Mouse (Mus musculus): ENCODE measurements around the gene Abhd2. TPM values are rescaled to one million over a fixed set of nuclear protein-coding genes. Genes with fewer than 3 reads are reported as not detected.

Abhd2 gene
- total RNA-seq (2023), result 10 to 100 TPM; 73.0 to 76.5 TPM

DNA sequence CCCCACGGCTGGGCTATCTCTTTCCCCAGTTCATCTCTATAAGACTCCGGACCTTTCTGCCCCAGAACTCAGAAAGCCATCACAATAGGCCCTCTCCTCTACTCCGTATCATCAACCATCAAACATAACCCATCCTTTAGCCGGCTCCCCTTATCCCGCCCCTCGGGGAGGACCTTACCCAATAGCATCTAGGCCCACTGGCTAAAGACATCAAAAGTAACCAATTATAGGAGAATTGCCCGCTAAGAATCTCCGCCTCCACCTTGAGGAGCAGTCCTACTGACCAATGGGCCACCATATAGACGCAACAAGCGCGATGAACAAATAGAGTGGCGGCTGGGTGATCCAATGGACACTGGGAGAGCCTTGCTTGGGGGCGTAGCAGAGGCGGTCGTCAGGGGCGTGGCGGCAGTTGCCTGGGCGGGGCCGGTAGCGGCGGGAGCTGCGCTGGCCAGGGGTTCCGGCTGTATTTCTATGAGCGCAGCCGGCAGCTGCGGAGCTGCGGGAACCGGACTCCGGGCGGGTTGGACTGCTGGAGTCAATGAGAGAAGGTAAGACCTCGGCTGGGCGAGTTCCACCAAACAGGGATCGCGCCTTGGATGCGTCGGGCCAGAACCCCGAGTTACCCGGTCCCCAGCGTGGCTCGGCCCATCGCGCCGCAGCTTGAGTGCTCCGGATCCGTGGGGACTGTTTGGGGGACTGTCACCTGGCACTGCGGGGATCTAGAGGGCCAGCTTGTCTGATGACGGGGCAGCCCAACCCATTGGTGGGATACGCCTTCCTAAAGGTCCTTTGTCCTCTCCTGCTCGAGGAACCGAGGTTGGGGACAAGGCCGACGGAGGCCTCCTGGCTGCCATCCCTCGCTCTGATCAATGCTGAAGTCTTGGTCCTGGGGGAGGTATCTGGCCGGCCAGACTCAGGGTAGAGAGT is at the start of gene Abhd2:
Abhd2 (plus strand) TSS at position 411 of the 930 bp plus-strand sequence.

DNA sequence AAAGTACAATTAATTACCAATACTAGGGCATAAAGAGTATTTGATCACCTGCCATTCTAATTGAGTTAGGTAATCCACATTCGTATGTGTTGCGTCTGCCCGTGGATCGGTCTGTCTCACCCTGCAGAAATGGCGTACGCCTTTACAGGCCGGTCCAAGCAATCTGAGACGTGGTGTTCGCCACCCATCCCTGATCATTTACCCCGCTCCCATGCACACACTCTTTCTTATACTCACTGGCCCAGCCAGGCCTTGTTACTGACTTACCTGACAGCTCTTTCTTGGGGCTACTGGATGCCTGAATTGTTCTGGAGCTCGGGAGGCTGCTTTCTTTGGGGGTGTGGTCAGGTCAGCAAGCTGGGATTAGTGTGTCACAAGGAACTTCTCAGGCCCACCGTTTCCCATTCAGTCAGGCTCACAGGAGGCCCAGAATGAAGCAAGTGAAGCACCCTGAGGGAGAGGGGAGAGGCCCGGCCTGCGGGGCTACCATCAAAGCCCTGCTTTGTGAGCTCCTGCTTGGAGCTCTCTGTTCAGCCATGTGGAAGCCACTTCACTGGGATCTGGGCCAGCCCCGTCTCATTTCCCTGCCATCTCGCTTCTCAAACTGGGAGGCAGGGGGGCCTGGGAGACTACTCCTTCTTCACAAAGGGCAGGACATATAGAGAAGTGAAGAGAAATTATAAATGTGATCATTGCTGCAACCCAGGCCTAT is 113.6 kb downstream of the Abhd2 start, which contains the start of gene Rlbp1:
Rlbp1 (minus strand) TSS at position 627 of the 712 bp plus-strand sequence.

DNA sequence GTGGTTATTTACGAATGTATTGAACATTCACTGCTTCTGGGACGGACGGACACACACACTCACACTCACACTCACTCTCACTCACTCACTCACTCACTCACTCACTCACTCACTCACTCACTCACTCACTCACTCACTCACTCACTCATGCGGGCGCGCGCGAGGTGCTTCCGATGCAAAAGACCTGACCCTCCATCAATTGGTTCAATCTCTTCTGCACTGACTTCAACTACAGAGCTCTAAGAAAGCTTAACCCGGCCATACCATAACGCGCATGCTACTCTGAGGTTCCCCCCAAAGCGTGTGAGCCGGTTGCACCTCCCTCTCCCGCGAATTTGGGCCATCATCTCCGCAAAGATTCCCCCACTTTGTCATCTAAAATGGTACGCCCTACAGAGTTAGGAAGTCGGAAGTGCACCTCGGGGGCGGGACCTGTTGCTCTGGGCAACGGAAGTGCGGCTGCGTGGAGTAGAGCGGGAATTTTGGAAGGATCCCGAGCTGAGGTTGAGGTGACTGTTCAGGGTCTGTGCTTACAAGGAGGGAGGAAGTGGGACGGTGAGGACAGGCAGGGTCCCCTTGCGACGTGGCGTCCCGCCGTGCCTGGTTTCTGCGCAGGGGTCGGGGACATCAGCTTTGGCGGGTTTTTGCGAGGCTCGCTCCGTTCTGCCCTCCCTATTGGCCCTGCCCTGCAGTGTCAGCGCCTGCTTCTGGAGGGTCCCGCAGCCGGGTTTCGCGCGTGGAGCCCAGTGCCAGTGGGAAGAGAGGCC is 119.1 kb downstream of the Abhd2 start, which contains the start of gene Fanci:
Fanci (plus strand) TSS at position 47 of the 767 bp plus-strand sequence.

Other genes with a start within 250 kb of the Abhd2 start
- not detected for gene Acan, start 219.7 kb upstream of the Abhd2 start, total RNA-seq (2023)
- not detected for gene Hapln3, start 142.2 kb upstream of the Abhd2 start, total RNA-seq (2023)
- gene Mfge8, start 124.1 kb upstream of the Abhd2 start, total RNA-seq (2023), result 10 to 100 TPM in 1 of 2 experiments, 1 to 10 TPM in 1; 7.1 to 13.2 TPM
- gene Rlbp1, start 113.8 kb downstream of the Abhd2 start, total RNA-seq (2023), result not detected
- gene Fanci, start 118.7 kb downstream of the Abhd2 start, total RNA-seq (2023), result 1 to 10 TPM; 7.8 to 8.2 TPM
- gene Polg, start 193.2 kb downstream of the Abhd2 start, total RNA-seq (2023), result 10 to 100 TPM; 90.8 to 94.7 TPM

Measured in neutrophil, adult 59 days (primary cell).